Mouse (Mus musculus): Measurements from ENCODE around the gene Prkar1b.

Prkar1b gene

DNA sequence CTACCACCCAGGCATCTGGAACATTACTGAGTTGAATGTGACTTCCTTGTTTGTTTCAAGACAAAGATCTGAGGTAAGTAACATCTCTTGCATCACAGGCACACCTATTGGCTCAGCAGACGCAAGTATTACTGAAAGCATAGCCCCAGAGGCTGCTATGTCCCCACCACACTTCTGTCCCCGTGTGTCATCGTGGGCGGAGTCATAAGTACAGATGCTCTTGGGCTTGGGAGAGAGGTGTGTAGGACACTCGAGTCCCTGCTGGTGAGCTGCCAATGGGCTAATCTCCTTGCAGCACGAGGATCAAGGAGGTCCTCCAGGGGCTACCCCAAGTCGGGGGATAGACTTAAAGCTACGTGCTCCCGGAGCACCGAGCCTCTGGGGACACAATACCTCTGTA lies 96.6 kb downstream of the Prkar1b start:
- no peak for DNase-seq

DNA sequence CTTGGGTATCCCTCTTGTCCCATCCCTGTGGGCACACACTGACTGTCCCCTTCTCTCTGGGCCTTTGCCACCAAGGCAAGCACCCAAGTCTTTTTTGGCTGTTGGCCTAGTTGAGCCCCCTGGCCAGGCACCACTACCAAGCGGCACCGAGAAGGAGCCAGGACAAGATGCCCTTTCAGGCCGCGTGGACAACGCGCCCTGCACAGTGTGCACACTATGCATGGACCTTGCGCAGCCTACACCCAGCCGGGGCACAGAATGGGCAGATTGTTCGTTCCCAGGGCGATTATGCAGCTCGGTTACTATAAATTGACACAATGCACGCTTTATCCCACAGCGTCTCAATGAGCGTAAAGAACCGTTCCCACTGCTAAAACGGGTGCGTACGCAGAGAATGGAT lies 98.5 kb downstream of the Prkar1b start:
- peak; percentile 53 for DNase-seq

- DNase-seq = peak; percentile 39
These were observed 100.4 kb downstream of the Prkar1b start for GRCm38 (mm10) chr5:139049367-139049766.

- no peak for DNase-seq
These were observed 102.6 kb downstream of the Prkar1b start for GRCm38 (mm10) chr5:139047171-139047570.

DNA sequence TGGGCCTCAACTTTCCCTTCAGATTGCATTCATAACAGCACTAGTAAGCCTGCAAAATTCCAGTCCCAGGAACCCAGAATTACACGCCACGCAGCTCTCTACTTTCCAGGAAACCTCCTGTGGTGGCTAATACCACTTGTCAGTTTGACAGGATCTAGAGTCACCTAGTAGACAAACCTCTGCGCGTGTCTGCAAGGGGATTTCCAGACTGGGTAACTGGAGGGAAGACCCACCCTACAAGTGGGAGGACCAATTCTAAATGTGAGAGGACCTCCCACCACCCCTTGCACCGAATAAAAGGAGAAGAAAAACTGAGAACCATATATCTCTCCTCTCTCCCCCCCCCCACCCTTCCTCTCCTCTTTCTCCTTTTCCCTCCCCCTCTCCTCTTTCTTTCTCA lies 103.2 kb downstream of the Prkar1b start:
- no peak for DNase-seq

- DNase-seq = no peak
These were observed 106.3 kb downstream of the Prkar1b start for GRCm38 (mm10) chr5:139043546-139043945.

GRCm38 (mm10) chr5:139042299-139042698 lies 107.5 kb downstream of the Prkar1b start:
- DNase-seq = no peak

DNA sequence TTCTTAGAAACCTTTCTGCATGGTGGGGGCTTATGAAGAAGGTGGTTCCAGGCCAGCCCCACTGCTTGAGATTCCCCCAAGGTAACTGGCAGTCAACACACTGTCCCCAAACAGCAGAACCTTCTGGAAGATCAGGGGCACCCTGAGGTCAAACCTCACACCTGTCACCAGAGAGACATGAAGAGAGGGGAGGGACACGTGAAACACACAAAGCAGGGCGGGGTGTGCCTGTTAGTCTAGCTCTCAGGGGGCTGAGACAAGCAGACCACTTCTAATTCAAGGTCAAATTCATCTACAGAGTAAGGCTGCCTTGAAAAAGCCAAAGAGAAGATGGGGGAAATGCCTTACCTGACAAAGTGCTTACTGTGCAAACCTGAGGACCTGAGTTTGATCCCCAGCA lies 114.6 kb downstream of the Prkar1b start:
- DNase-seq = no peak

DNA sequence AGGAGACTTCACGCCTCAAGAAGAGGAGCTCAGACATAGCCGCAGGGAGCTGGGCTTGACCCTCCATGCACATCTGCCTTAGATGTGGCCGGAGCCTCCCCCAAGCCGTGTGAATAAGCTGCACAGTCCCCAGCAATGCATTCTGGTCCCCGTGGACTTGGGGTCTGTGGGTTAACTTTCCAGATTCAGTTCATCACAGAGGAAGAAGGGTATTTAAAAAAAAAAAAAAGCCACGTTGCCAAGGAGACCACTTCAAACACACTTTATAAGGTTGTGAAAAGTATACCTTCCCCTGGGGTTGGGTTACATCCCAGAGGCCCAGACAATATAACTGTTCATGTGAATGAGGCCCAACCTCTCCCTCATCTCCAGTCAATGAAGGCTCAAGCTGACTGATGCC lies 115.1 kb downstream of the Prkar1b start:
- no peak for DNase-seq

DNA sequence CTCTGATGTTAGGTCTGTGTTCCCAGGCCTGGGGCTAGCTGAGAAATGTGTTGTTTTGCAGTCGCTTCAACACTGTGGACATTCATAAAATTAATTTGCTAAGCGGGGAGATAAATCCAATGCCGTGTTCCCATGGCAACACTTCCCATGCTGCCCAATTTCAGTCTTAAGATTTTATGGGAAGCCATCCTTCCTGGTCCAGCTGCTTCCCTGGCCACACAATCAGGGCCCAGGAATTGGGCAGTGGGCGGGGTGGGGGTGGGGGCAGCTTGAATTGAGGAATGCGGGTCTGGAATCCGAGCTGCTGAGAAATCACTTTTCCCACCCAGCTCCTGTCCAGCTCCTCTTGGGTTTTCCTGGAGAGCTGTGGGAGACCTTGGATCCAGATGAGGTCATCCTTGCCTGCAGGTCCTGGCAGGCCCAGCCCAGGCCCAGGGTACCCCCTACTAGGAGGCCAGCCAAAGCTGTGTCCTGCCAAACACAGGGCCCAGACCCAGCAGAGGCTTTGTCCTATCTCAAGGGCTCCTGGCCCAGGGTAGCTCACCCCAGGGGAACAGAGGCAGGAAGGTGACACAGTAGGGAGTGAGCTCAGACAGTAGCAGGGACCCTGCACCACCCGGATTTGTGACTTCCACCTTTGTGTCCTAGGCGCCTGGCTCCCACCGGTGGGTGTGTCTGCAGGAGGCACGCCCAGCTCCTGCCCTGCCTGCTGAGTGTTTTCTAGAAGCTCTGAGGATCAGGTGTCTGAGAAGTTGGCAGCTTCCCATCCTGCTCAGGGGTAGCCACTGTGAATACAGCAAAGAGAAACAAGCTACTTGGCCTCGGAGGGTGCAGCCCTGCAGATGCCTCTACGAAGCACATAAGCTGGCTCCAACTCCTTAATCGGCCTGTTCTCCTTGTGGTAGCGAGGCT lies 116.1 kb downstream of the Prkar1b start:
- no peak for DNase-seq

GRCm38 (mm10) chr5:139027603-139028002 lies 122.2 kb downstream of the Prkar1b start:
- no peak for DNase-seq

- no peak for DNase-seq
These were observed 125.3 kb downstream of the Prkar1b start for GRCm38 (mm10) chr5:139024351-139025105.

- no peak for DNase-seq
These were observed 129.2 kb downstream of the Prkar1b start for GRCm38 (mm10) chr5:139020595-139020994.

DNA sequence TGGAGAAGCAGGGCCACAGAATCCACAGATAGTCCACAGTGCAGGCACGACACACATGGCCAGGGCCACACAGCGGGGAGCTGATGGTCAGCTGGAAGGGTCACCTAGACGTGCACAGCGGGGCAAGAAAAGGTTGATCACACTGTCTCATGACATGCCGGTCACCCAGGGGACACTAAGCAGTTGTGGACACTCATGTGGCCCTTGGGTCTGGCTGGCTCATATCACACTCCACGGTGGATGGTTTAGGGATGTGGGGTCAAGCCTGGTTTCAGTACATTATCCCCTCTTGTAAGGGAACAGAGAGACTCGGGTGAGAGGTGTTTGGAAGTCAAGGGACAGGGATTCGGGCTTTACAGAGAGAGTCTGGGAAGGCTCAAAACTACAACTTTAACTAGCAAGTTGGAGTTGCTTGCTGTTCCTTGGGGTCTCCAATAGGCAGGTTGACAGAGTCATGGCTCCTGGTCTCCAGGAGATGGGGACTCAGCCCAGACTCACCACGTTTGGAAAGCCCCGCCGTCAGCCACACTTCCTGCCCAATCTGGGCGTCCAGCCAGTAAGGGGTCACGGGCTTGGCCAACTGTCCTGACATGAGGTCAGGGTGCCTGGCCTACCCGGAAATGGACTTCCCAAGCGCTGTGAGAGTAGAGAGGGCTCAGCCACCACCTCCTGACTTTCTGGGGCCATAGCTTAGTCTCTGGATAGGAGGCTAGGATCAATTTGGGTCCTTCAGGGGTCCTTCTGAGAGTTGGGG lies 132.3 kb downstream of the Prkar1b start:
- peak; percentile 22 for DNase-seq

DNA sequence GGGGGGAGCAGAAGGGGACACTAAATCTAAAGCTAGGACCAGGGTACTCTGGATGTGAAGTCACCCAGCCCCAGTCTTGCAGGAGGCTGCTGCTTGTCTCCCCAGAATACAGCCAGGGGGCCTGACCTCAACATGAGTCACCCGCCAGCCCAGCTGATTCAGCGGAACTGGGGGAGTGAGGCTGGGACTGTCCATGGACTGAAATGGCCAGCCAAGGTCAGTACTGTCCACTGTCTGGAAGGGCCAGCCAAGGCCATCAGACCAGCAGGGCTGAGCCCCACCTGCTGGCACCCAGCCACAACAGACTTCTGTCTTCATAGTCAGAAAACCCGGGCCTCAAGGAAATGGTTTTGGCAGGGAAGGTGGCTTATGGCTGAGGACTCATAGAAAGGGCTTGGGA lies 134.7 kb downstream of the Prkar1b start:
- no peak for DNase-seq

DNA sequence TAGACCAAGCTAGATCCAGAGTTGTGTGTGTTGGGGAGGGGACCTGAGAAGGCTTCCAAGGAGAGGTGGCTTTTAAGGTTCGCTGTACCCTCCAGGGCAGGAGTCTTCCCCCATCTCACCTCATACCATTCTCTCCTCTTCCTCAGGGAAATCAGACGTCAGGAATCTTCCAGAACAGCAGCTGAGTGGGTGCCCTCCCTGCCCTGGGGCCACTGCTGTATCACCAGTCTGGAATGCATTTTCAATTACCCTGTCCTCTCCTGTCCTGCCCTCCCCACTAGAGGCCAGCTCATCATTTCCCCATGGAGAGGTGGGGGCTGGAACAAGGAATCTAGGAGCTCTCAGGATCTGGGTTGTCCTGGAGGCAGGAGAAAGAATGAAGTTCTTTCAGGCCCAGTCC lies 139.2 kb downstream of the Prkar1b start:
- DNase-seq = no peak

DNA sequence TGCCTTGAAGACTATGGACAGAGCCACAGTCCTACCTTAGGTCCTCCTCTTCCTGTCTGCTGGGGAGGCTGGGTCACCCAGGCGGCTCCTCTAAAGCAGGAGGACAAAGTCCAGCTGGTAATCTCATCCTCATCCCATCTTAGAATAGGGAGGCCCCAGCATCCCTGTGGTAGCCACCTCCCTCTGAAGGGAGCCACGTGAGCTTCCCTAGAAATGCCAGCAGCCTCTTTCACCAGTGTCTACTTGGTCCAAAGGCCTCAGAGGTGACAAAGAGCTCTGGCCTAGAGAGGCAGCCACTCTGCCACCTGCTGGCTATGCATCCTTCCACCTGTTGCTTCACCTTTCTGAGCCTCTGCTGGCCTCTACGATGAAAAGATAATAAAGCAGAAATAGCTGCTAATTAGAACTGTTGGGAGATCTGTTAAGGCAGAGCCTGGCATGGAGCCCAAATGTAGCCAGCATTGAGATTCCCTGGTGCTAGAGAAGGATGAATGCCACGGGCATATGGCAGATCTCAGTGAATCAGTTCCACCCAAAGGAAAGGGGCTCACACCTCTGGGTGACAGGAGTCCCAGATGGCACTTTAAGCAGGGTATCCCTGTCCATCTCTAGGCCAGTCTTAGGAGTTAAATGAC lies 142.5 kb downstream of the Prkar1b start:
- no peak for DNase-seq

DNA sequence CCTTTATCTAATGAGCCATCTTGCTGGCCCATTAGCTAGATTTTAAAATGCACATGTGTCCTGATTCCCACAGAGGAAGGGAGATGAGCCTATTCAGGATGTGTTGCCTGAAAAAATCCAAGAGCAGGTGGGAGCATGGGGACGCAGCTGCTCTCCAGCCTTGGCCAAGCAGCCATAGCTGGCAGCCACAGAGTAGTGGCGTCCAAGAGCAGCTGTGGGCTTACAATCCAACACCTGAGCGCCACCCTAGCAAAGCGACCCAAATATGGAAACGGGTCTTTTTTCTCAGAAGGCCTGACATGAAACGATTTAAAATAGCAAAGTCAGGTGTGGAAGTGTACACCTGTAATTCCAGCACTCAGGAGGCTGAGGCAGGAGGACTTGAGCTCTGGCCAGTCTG lies 145.2 kb downstream of the Prkar1b start:
- no peak for DNase-seq

DNA sequence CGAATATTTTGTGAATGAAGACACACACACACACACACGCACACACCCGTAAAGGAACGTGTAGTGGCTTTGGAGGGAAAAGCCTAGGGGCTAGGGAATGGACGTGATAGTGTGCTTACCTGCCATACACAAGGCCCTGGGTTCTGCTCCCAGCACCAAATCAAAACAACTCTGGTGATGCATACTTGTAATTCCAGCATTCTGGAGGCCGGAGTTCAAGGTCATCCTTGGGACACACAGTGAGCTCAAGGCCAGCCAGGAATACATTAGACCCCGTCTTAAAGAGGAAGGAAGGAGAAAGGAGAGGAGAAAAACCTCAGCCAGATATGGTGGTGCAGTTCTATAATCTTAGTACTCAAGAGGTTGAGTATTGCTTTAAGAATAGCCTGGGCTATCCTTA lies 150.1 kb downstream of the Prkar1b start:
- DNase-seq = no peak

GRCm38 (mm10) chr5:138997936-138998580 lies 151.7 kb downstream of the Prkar1b start:
- peak; percentile 30 for DNase-seq

DNA sequence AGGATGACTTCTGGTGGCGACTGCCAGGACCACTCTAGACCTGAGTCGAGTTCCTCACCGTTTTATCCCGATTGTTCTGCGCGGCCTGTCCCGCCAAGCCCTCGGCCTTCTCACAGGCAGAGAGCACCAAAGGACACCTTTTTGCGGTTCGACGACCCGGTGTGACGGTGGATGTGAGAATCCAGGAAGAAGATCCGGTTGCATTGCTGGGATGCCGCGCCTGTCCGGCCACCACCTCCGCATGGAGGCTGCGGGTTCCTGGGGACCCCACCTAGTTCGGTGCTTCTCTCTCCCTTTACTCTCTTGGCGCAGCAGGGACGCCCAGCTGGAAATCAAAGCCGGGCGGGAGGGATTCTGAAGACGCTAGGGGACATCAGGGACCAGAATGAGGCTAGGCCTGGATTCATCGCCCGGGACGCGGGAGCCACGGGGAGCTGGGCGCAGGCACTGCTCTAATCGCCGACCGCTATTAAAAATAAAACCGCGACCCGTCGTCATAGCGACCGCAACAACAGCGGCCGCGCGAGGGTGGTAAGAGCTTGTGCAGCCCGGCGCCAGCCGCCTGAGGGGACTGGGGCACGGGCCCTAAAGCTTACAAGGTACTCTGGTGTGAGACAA lies 152.5 kb downstream of the Prkar1b start, which contains the start of gene Pdgfa:
Gene Pdgfa (minus strand): TSS at position 200 of the 618 bp plus-strand sequence.
- DNase-seq = peak; percentile 40
